Mouse (Mus musculus) spleen, adult 2 months (tissue): ENCODE measurements around the gene Plekhg3. TPM values are rescaled to one million over a fixed set of nuclear protein-coding genes. Genes with fewer than 3 reads are reported as not detected.

Experiments used
- DNase-seq, 2 experiments: peaks; one replicate each; pipeline versions ENCODE4 v3.0.0 to v3.0.0-alpha.2; 2012 to 2021; ENCODE audit warnings: low spot score in 2 of 2, low read depth in 1 of 2
- H3K27ac ChIP-seq: fragments of 200-500 bp; 2 replicates; pipeline ENCODE4 v1.5.1; 2012; ENCODE audit warnings: low read length, inconsistent platforms; ENCODE audit not compliant: insufficient read depth
- H3K27me3 ChIP-seq: fragments of 200-500 bp; 2 replicates; pipeline ENCODE4 v1.6.1; 2012; ENCODE audit warnings: mild to moderate bottlenecking, moderate library complexity, low read length, inconsistent platforms; ENCODE audit not compliant: control insufficient read depth, insufficient read depth
- H3K36me3 ChIP-seq: fragments of 200-500 bp; 2 replicates; pipeline ENCODE4 v1.6.1; 2012; ENCODE audit warnings: mild to moderate bottlenecking, low read length, inconsistent platforms; ENCODE audit not compliant: control insufficient read depth, insufficient read depth
- H3K4me1 ChIP-seq: fragments of 200-500 bp; 2 replicates; pipeline ENCODE4 v1.6.1; 2011; ENCODE audit warnings: inconsistent platforms; ENCODE audit not compliant: control insufficient read depth, insufficient read depth, insufficient read length
- H3K4me3 ChIP-seq: fragments of 200-500 bp; 2 replicates; pipeline ENCODE4 v1.5.1; 2011; ENCODE audit warnings: mild to moderate bottlenecking, inconsistent platforms; ENCODE audit not compliant: insufficient read depth, insufficient read length; ENCODE audit errors: extremely low read depth
- CTCF ChIP-seq: fragments of 200-500 bp; IDR thresholded peaks from 2 replicates; pipeline ENCODE4 v1.5.1; 2011; ENCODE audit warnings: mild to moderate bottlenecking, inconsistent platforms; ENCODE audit not compliant: insufficient read depth, insufficient read length, insufficient replicate concordance; ENCODE audit errors: extremely low read depth
- POLR2A ChIP-seq: fragments of 200-500 bp; IDR thresholded peaks from 2 replicates; pipeline ENCODE4 v1.6.1; 2011; ENCODE audit warnings: low read depth, low read length, inconsistent platforms
- WGBS: fragments of 180-500 bp; shearing (Covaris S2); methylation state at CpG from one replicate; pipeline ENCODE4 v1.1.7; 2018; 5-methylcytosine and 5-hydroxymethylcytosine counted together
- polyA plus RNA-seq: library from polyadenylated mRNA; depleted of rRNA; stranded (reverse); fragments of >200 nt; gene quantifications from 2 replicates; pipeline ENCODE4 v1.2.3, GENCODE M21; 2012

Gene Plekhg3
- polyA plus RNA-seq, 1 experiment, result 15.3 TPM

- DNase-seq, result no peak
- TF ChIP-seq CTCF, result no peak
- no peak for TF ChIP-seq POLR2A
- Histone ChIP-seq H3K27me3 (no peaks in the 10 kb centered on the region), H3K27ac (no peak overlapping the region), H3K36me3 (no peaks in the 10 kb centered on the region), H3K4me3 (no peak overlapping the region), H3K4me1 (peaks cover 20% of the 10 kb centered on the region)
- 64% methylated on average over 3 of the region's 3 CpGs for whole genome bisulfite sequencing
These were observed 9.5 kb downstream of the Plekhg3 start for GRCm38 (mm10) chr12:76540169-76540568.

- Histone ChIP-seq H3K27me3 (no peaks in the 10 kb centered on the region), H3K27ac (no peak overlapping the region), H3K4me3 (no peak overlapping the region), H3K4me1 (peaks cover 17% of the 10 kb centered on the region), H3K36me3 (no peaks in the 10 kb centered on the region)
- TF ChIP-seq POLR2A (no peak), CTCF (no peak)
- DNase-seq, result no peak
- whole genome bisulfite sequencing, result 86% methylated on average over 10 of the region's 10 CpGs
These were observed 10.1 kb downstream of the Plekhg3 start for GRCm38 (mm10) chr12:76540701-76541221.

- Histone ChIP-seq H3K4me1 (peaks cover 16% of the 10 kb centered on the region), H3K27ac (no peak overlapping the region), H3K4me3 (no peak overlapping the region), H3K27me3 (no peaks in the 10 kb centered on the region; the same call in 1 of the 2 replicates), H3K36me3 (no peaks in the 10 kb centered on the region)
- TF ChIP-seq POLR2A (no peak), CTCF (no peak)
- 72% methylated on average over 8 of the region's 8 CpGs for whole genome bisulfite sequencing
- no peak for DNase-seq
These were observed 10.8 kb downstream of the Plekhg3 start for GRCm38 (mm10) chr12:76541475-76541874.

- Histone ChIP-seq H3K36me3 (no peaks in the 10 kb centered on the region), H3K4me3 (no peak overlapping the region), H3K27me3 (no peaks in the 10 kb centered on the region; the same call in 1 of the 2 replicates), H3K27ac (no peak overlapping the region), H3K4me1 (peaks cover 16% of the 10 kb centered on the region)
- TF ChIP-seq CTCF, result no peak
- TF ChIP-seq POLR2A, result no peak
- WGBS, result 90% methylated on average over 6 of the region's 6 CpGs
- DNase-seq, result no peak
These were observed 11.2 kb downstream of the Plekhg3 start for GRCm38 (mm10) chr12:76541879-76542278.

- WGBS, result 89% methylated on average over 15 of the region's 15 CpGs
- Histone ChIP-seq H3K4me1 (peaks cover 22% of the 10 kb centered on the region), H3K27ac (no peak overlapping the region), H3K36me3 (no peaks in the 10 kb centered on the region), H3K27me3 (no peaks in the 10 kb centered on the region; the same call in 1 of the 2 replicates), H3K4me3 (no peak overlapping the region)
- DNase-seq, result no peak
- TF ChIP-seq POLR2A (no peak), CTCF (no peak)
These were observed 15.2 kb downstream of the Plekhg3 start for GRCm38 (mm10) chr12:76545786-76546370.

GRCm38 (mm10) chr12:76546383-76547276 is 15.9 kb downstream of the Plekhg3 start:
- H3K27me3 ChIP-seq, result no peaks in the 10 kb centered on the region; the same call in 1 of the 2 replicates
- H3K36me3 ChIP-seq, result no peaks in the 10 kb centered on the region
- DNase-seq, result no peak
- 58% methylated on average over 28 of the region's 28 CpGs for WGBS
- peak overlapping the region; percentile 15; the same call in 1 of the 2 replicates for H3K27ac ChIP-seq
- no peak overlapping the region for H3K4me3 ChIP-seq
- no peak for TF ChIP-seq POLR2A
- H3K4me1 ChIP-seq, result peaks cover 25% of the 10 kb centered on the region
